Mouse (Mus musculus): ENCODE results near the gene Ftl1.

DNA sequence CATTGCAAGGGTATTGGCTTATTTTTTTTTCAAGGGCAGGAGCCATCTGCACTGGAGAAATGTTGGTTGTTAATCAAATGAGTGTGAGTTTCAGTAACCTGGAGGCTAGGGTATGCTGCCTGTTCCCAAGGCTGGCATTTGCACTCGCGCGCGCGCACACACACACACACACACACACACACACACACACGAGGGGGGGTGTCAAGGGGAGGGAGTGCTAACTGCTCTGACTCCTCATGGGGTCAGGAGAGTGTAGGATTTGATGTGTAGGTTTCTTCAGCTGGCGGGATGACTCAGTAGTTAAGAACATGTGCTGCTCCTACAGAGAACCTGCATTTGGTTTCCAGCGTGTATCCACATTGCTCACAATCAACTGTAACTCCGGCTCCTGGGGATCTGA, 31.1 kb upstream of the Ftl1 start:
- no peak for TF ChIP-seq GATA1 (IDR thresholded peaks at IDR 0.05; ENCODE audit: borderline replicate concordance, low read length)
- no peak for TF ChIP-seq FLI1 (IDR thresholded peaks at IDR 0.05; ENCODE audit: low read length)
